Mouse (Mus musculus): ENCODE results near the gene Trim65. TPM values are rescaled to one million over a fixed set of nuclear protein-coding genes. Genes with fewer than 3 reads are reported as not detected.

Trim65 gene
- polyA plus RNA-seq, 1 experiment from 2014 or later = 1.5 TPM

GRCm38 (mm10) chr11:116106154-116106962, 24.6 kb downstream of the Trim65 start:
- Histone ChIP-seq H3K9ac (ENCODE audit: low read depth, low read length) (no peak overlapping the region), H3K4me1 (ENCODE audit: control insufficient read depth, low read depth, low read length) (peaks cover 59% of the 10 kb centered on the region), H3K9me3 (replicated peaks; ENCODE audit: control insufficient read depth, low read length) (no peaks in the 10 kb centered on the region), H3K4me2 (ENCODE audit: low read depth, low read length) (peak overlapping the region; percentile 18; the same call in 1 of the 2 replicates), H3K27me3 (ENCODE audit: control insufficient read depth, insufficient read depth, low read depth, low read length) (peaks cover 41% of the 10 kb centered on the region), H3K36me3 (ENCODE audit: control insufficient read depth, insufficient read depth) (no peaks in the 10 kb centered on the region), H3K27ac (ENCODE audit: low read length) (no peak overlapping the region), H3K4me3 (ENCODE audit: low read depth, low read length) (no peak overlapping the region)
- WGBS (ENCODE audit: insufficient replicate concordance) = 32% methylated on average over 32 of the region's 32 CpGs
- ATAC-seq (ENCODE audit: low read depth) = no peak

- Histone ChIP-seq H3K4me1 (ENCODE audit: control insufficient read depth, low read depth, low read length) (peaks cover 69% of the 10 kb centered on the region), H3K9me3 (replicated peaks; ENCODE audit: control insufficient read depth, low read length) (no peaks in the 10 kb centered on the region), H3K9ac (ENCODE audit: low read depth, low read length) (no peak overlapping the region), H3K27ac (ENCODE audit: low read length) (no peak overlapping the region), H3K27me3 (ENCODE audit: control insufficient read depth, insufficient read depth, low read depth, low read length) (peaks cover 30% of the 10 kb centered on the region), H3K36me3 (ENCODE audit: control insufficient read depth, insufficient read depth) (no peaks in the 10 kb centered on the region), H3K4me2 (ENCODE audit: low read depth, low read length) (no peak overlapping the region), H3K4me3 (ENCODE audit: low read depth, low read length) (no peak overlapping the region)
- ATAC-seq (ENCODE audit: low read depth) = no peak
- WGBS (ENCODE audit: insufficient replicate concordance) = 64% methylated on average over 2 of the region's 2 CpGs
Measured at GRCm38 (mm10) chr11:116105065-116105464, 25.9 kb downstream of the Trim65 start.

GRCm38 (mm10) chr11:116104006-116104646, 26.8 kb downstream of the Trim65 start:
- Histone ChIP-seq H3K9ac (ENCODE audit: low read depth, low read length) (no peak overlapping the region), H3K27ac (ENCODE audit: low read length) (peak overlapping the region; percentile 71)
- 29% methylated on average over 14 of the region's 14 CpGs for WGBS (ENCODE audit: insufficient replicate concordance)

GRCm38 (mm10) chr11:116103572-116103971, 27.4 kb downstream of the Trim65 start:
- H3K4me3 ChIP-seq (ENCODE audit: low read depth, low read length) = no peak overlapping the region
- peaks cover 15% of the 10 kb centered on the region for H3K27me3 ChIP-seq (ENCODE audit: control insufficient read depth, insufficient read depth, low read depth, low read length)
- ATAC-seq (ENCODE audit: low read depth) = no peak
- peaks cover 72% of the 10 kb centered on the region for H3K4me1 ChIP-seq (ENCODE audit: control insufficient read depth, low read depth, low read length)
- H3K27ac ChIP-seq (ENCODE audit: low read length) = no peak overlapping the region; the same call in 1 of the 2 replicates
- no peak overlapping the region for H3K4me2 ChIP-seq (ENCODE audit: low read depth, low read length)
- no peak overlapping the region for H3K9ac ChIP-seq (ENCODE audit: low read depth, low read length)
- no peaks in the 10 kb centered on the region for H3K9me3 ChIP-seq (replicated peaks; ENCODE audit: control insufficient read depth, low read length)
- 56% methylated on average over 12 of the region's 12 CpGs for WGBS (ENCODE audit: insufficient replicate concordance)
- H3K36me3 ChIP-seq (ENCODE audit: control insufficient read depth, insufficient read depth) = no peaks in the 10 kb centered on the region

More at GRCm38 (mm10) chr11:116104006-116104646, 26.8 kb downstream of the Trim65 start:
- peak; percentile 69 for ATAC-seq (ENCODE audit: low read depth)
- Histone ChIP-seq H3K27me3 (ENCODE audit: control insufficient read depth, insufficient read depth, low read depth, low read length) (peaks cover 21% of the 10 kb centered on the region), H3K9me3 (replicated peaks; ENCODE audit: control insufficient read depth, low read length) (no peaks in the 10 kb centered on the region), H3K4me3 (ENCODE audit: low read depth, low read length) (no peak overlapping the region), H3K4me1 (ENCODE audit: control insufficient read depth, low read depth, low read length) (peaks cover 71% of the 10 kb centered on the region), H3K4me2 (ENCODE audit: low read depth, low read length) (no peak overlapping the region), H3K36me3 (ENCODE audit: control insufficient read depth, insufficient read depth) (no peaks in the 10 kb centered on the region)

- Histone ChIP-seq H3K4me1 (ENCODE audit: control insufficient read depth, low read depth, low read length) (peaks cover 62% of the 10 kb centered on the region), H3K4me3 (ENCODE audit: low read depth, low read length) (no peak overlapping the region), H3K4me2 (ENCODE audit: low read depth, low read length) (no peak overlapping the region), H3K27me3 (ENCODE audit: control insufficient read depth, insufficient read depth, low read depth, low read length) (peaks cover 4% of the 10 kb centered on the region), H3K9me3 (replicated peaks; ENCODE audit: control insufficient read depth, low read length) (no peaks in the 10 kb centered on the region), H3K36me3 (ENCODE audit: control insufficient read depth, insufficient read depth) (no peaks in the 10 kb centered on the region), H3K27ac (ENCODE audit: low read length) (peak overlapping the region; percentile 75), H3K9ac (ENCODE audit: low read depth, low read length) (no peak overlapping the region; the same call in 1 of the 2 replicates)
- ATAC-seq (ENCODE audit: low read depth) = no peak
- 40% methylated on average over 3 of the region's 4 CpGs for WGBS (ENCODE audit: insufficient replicate concordance)
Measured at GRCm38 (mm10) chr11:116102472-116102871, 28.5 kb downstream of the Trim65 start.

DNA sequence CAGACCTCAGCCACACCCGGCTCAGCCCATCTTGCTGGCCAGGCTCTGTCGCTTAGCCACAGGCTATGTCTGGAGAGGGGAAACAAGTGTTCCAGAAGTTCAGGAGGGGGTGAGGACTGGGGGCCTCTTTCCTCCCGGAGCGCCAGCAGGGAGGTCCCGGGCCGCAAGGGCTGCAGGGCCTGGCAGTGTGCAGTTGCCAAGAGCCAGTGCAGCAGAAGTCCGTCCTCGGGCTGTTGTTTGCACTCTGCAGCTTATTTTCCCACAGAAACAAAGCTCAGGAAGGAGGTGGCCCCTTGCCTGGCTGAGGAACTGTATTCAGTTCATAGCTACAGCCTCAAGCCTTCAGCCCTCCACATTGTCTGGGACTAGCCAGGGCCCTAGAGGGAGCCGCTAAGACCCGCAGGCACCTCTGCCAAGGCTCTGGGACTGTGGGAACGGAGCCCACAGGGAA, 29.0 kb downstream of the Trim65 start:
- Histone ChIP-seq H3K4me3 (ENCODE audit: low read depth, low read length) (no peak overlapping the region), H3K27me3 (ENCODE audit: control insufficient read depth, insufficient read depth, low read depth, low read length) (no peaks in the 10 kb centered on the region; the same call in none of the 2 replicates), H3K4me2 (ENCODE audit: low read depth, low read length) (peak overlapping the region; percentile 15; the same call in 1 of the 2 replicates), H3K9ac (ENCODE audit: low read depth, low read length) (peak overlapping the region; percentile 37), H3K9me3 (replicated peaks; ENCODE audit: control insufficient read depth, low read length) (no peaks in the 10 kb centered on the region), H3K27ac (ENCODE audit: low read length) (peak overlapping the region; percentile 75), H3K36me3 (ENCODE audit: control insufficient read depth, insufficient read depth) (no peaks in the 10 kb centered on the region), H3K4me1 (ENCODE audit: control insufficient read depth, low read depth, low read length) (peaks cover 61% of the 10 kb centered on the region)
- ATAC-seq (ENCODE audit: low read depth) = no peak
- 32% methylated on average over 11 of the region's 11 CpGs for WGBS (ENCODE audit: insufficient replicate concordance)

GRCm38 (mm10) chr11:116100839-116101238, 30.1 kb downstream of the Trim65 start:
- Histone ChIP-seq H3K4me2 (ENCODE audit: low read depth, low read length) (no peak overlapping the region), H3K4me3 (ENCODE audit: low read depth, low read length) (no peak overlapping the region), H3K4me1 (ENCODE audit: control insufficient read depth, low read depth, low read length) (peaks cover 50% of the 10 kb centered on the region), H3K27ac (ENCODE audit: low read length) (no peak overlapping the region), H3K36me3 (ENCODE audit: control insufficient read depth, insufficient read depth) (no peaks in the 10 kb centered on the region), H3K27me3 (ENCODE audit: control insufficient read depth, insufficient read depth, low read depth, low read length) (no peaks in the 10 kb centered on the region), H3K9me3 (replicated peaks; ENCODE audit: control insufficient read depth, low read length) (no peaks in the 10 kb centered on the region; the same call in 1 of the 2 replicates), H3K9ac (ENCODE audit: low read depth, low read length) (no peak overlapping the region)
- WGBS (ENCODE audit: insufficient replicate concordance) = 73% methylated on average over 7 of the region's 7 CpGs
- ATAC-seq (ENCODE audit: low read depth) = no peak

- Histone ChIP-seq H3K4me1 (ENCODE audit: control insufficient read depth, low read depth, low read length) (peaks cover 47% of the 10 kb centered on the region), H3K36me3 (ENCODE audit: control insufficient read depth, insufficient read depth) (no peaks in the 10 kb centered on the region), H3K9ac (ENCODE audit: low read depth, low read length) (no peak overlapping the region), H3K4me3 (ENCODE audit: low read depth, low read length) (no peak overlapping the region), H3K4me2 (ENCODE audit: low read depth, low read length) (no peak overlapping the region), H3K9me3 (replicated peaks; ENCODE audit: control insufficient read depth, low read length) (no peaks in the 10 kb centered on the region; the same call in 1 of the 2 replicates), H3K27ac (ENCODE audit: low read length) (no peak overlapping the region), H3K27me3 (ENCODE audit: control insufficient read depth, insufficient read depth, low read depth, low read length) (no peaks in the 10 kb centered on the region)
- WGBS (ENCODE audit: insufficient replicate concordance) = 45% methylated on average over 6 of the region's 6 CpGs
- no peak for ATAC-seq (ENCODE audit: low read depth)
Measured at GRCm38 (mm10) chr11:116100385-116100784, 30.5 kb downstream of the Trim65 start.

- no peaks in the 10 kb centered on the region; the same call in 1 of the 2 replicates for H3K9me3 ChIP-seq (replicated peaks; ENCODE audit: control insufficient read depth, low read length)
- H3K4me3 ChIP-seq (ENCODE audit: low read depth, low read length) = no peak overlapping the region
- no peaks in the 10 kb centered on the region for H3K27me3 ChIP-seq (ENCODE audit: control insufficient read depth, insufficient read depth, low read depth, low read length)
- no peaks in the 10 kb centered on the region for H3K36me3 ChIP-seq (ENCODE audit: control insufficient read depth, insufficient read depth)
- ATAC-seq (ENCODE audit: low read depth) = no peak
- peak overlapping the region; percentile 21; the same call in 1 of the 2 replicates for H3K4me2 ChIP-seq (ENCODE audit: low read depth, low read length)
- no peak overlapping the region for H3K9ac ChIP-seq (ENCODE audit: low read depth, low read length)
- WGBS (ENCODE audit: insufficient replicate concordance) = 24% methylated on average over 6 of the region's 6 CpGs
- peaks cover 45% of the 10 kb centered on the region for H3K4me1 ChIP-seq (ENCODE audit: control insufficient read depth, low read depth, low read length)
- H3K27ac ChIP-seq (ENCODE audit: low read length) = peak overlapping the region; percentile 23; the same call in 1 of the 2 replicates
Measured at GRCm38 (mm10) chr11:116099462-116099861, 31.5 kb downstream of the Trim65 start.

All from liver, embryonic 16.5 days (tissue).